Mouse (Mus musculus) myocyte (in vitro differentiated cells): ENCODE measurements around the gene Rxra. TPM values are rescaled to one million over a fixed set of nuclear protein-coding genes. Genes with fewer than 3 reads are reported as not detected.

ENCODE experiments used
- H3K27me3 ChIP-seq: one replicate; pipeline ENCODE4 v1.6.1; 2011; ENCODE audit not compliant: control insufficient read depth, insufficient read depth, insufficient read length
- H3K36me3 ChIP-seq: one replicate; pipeline ENCODE4 v1.6.1; 2011; ENCODE audit not compliant: control insufficient read depth, insufficient read depth
- H3K4me2 ChIP-seq: one replicate; pipeline ENCODE4 v1.6.1; 2011; ENCODE audit warnings: low read depth, control low read depth
- H3K4me3 ChIP-seq: one replicate; pipeline ENCODE4 v1.5.1; 2011; ENCODE audit warnings: mild to moderate bottlenecking, control low read depth, moderate library complexity
- H3K79me2 ChIP-seq: one replicate; pipeline ENCODE4 v1.6.1; 2011; ENCODE audit not compliant: control insufficient read depth, insufficient read depth
- H3ac ChIP-seq: one replicate; pipeline ENCODE4 v1.6.1; 2011; ENCODE audit not compliant: control insufficient read depth, insufficient read length
- CEBPB ChIP-seq: IDR thresholded peaks from 2 replicates; pipeline ENCODE4 v1.6.1; 2011; ENCODE audit warnings: mild to moderate bottlenecking, moderate library complexity; ENCODE audit not compliant: poor library complexity, insufficient read depth, severe bottlenecking
- E2F4 ChIP-seq: IDR thresholded peaks from one replicate; pipeline ENCODE4 v1.6.1; 2011; ENCODE audit warnings: mild to moderate bottlenecking, control low read depth, moderate library complexity; ENCODE audit not compliant: insufficient read depth
- MAX ChIP-seq: IDR thresholded peaks from one replicate; pipeline ENCODE4 v1.6.1; 2011; ENCODE audit warnings: low read depth, mild to moderate bottlenecking, control low read depth
- MYOD1 ChIP-seq, 3 experiments: IDR thresholded peaks; one replicate each; pipeline ENCODE4 v1.6.1; 2011; ENCODE audit warnings: control low read depth in 2 of 3, low read depth in 2 of 3, mild to moderate bottlenecking in 2 of 3, moderate library complexity in 1 of 3; ENCODE audit not compliant: insufficient read length in 2 of 3, control insufficient read depth in 1 of 3
- MYOG ChIP-seq, 3 experiments: IDR thresholded peaks; one replicate each; pipeline ENCODE4 v1.6.1; 2011; ENCODE audit warnings: control low read depth in 2 of 3, low read depth in 2 of 3, mild to moderate bottlenecking in 2 of 3; ENCODE audit not compliant: insufficient read length in 2 of 3, control insufficient read depth in 1 of 3, insufficient read depth in 1 of 3
- POLR2A ChIP-seq: IDR thresholded peaks from one replicate; pipeline ENCODE4 v1.6.1; 2011; ENCODE audit warnings: low read depth, mild to moderate bottlenecking, control low read depth, moderate library complexity; ENCODE audit not compliant: insufficient read length
- POLR2AphosphoS2 ChIP-seq: IDR thresholded peaks from one replicate; pipeline ENCODE4 v1.6.1; 2011; ENCODE audit warnings: low read depth, control low read depth; ENCODE audit not compliant: insufficient read length
- REST ChIP-seq: IDR thresholded peaks from one replicate; pipeline ENCODE4 v1.6.1; 2011; ENCODE audit warnings: mild to moderate bottlenecking, control low read depth, moderate library complexity; ENCODE audit not compliant: insufficient read depth, insufficient read length
- SRF ChIP-seq: IDR thresholded peaks from one replicate; pipeline ENCODE4 v1.6.1; 2011; ENCODE audit warnings: low read depth; ENCODE audit not compliant: control insufficient read depth, insufficient read length
- TCF12 ChIP-seq: IDR thresholded peaks from one replicate; pipeline ENCODE4 v1.6.1; 2011; ENCODE audit warnings: mild to moderate bottlenecking, control low read depth; ENCODE audit not compliant: poor library complexity, insufficient read depth, severe bottlenecking
- TCF3 ChIP-seq: IDR thresholded peaks from one replicate; pipeline ENCODE4 v1.6.1; 2011; ENCODE audit warnings: low read depth, control low read depth; ENCODE audit not compliant: insufficient read length
- USF1 ChIP-seq: IDR thresholded peaks from one replicate; pipeline ENCODE4 v1.6.1; 2011; ENCODE audit warnings: low read depth, mild to moderate bottlenecking, control low read depth, moderate library complexity
- polyA plus RNA-seq: library from polyadenylated mRNA; unstranded; fragments of >200 nt; fragmentation: generic; extraction: Trizol; gene quantifications from one replicate; pipeline ENCODE4 v1.2.1, GENCODE M21; 2012; ENCODE audit warnings: missing spikeins

Rxra gene
- polyA plus RNA-seq, 1 experiment = 22.0 TPM

DNA sequence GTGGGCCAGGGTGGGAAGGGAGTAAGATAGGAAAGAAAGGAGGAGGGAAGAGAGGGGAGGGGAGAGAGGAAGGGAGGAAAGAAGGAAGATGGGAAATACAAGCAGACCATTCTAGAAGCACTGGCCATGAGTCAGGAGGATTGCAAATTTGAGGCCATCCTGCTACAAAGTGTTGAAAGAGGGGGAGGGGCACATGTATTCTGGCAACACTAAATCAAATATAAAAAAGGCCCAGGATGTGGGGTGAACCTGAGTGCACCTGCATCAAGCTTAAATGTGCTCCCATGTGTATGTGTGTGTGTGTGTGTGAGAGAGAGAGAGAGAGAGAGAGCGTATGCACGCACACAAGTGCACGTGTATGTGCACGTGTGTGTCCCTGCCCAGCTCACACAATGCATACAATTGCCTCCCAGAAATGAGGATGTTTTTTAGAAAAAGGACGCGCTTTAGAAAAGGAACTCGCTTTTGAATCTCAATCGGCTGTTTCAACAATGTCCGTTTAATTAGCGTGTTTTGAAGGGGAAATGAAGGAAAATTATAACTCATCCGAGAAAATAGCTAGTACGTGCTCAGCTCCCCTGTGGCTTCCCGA lies 41.0 kb upstream of the Rxra start:
- H3K4me3 ChIP-seq = no peak overlapping the region
- H3K27me3 ChIP-seq = peaks cover 14% of the 10 kb centered on the region
- TF ChIP-seq MYOG (IDR thresholded peaks at IDR 0.05; ENCODE audit: control insufficient read depth in 1 of 3, insufficient read depth in 1 of 3, insufficient read length in 2 of 3, low read depth in 2 of 3) (no peak), MAX (no peak), POLR2A (no peak), TCF3 (no peak), USF1 (no peak), TCF12 (no peak), CEBPB (no peak), MYOD1 (IDR thresholded peaks at IDR 0.05; ENCODE audit: control insufficient read depth in 1 of 3, insufficient read length in 2 of 3, low read depth in 2 of 3) (no peak), E2F4 (no peak), SRF (no peak), REST (no peak)
- no peak overlapping the region for H3K4me2 ChIP-seq
- H3K79me2 ChIP-seq = no peaks in the 10 kb centered on the region
- H3ac ChIP-seq = no peak overlapping the region
- no peaks in the 10 kb centered on the region for H3K36me3 ChIP-seq

DNA sequence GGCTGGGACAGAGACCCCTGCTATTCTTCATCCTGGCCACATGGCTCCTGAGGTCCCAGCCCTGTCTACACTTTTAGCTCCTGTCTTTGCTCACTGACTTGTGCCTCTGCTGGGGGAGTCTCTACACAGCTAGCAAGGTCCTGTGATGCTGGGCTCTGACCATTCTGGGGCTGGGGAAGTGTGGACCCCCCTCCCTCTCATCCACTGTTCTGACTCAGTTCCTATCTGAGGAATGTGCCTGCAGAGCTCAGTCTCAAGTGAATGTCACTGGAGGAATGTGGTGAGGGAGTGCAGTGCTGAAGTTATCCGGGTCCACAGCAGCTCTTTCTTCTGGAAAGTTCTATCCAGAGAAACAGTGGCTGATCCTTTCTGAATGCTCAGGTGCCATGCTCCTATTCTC lies 39.4 kb upstream of the Rxra start:
- Histone ChIP-seq H3K4me2 (no peak overlapping the region), H3K79me2 (no peaks in the 10 kb centered on the region), H3K4me3 (no peak overlapping the region), H3K27me3 (peaks cover 19% of the 10 kb centered on the region), H3ac (no peak overlapping the region), H3K36me3 (no peaks in the 10 kb centered on the region)
- TF ChIP-seq POLR2A (no peak), MYOD1 (IDR thresholded peaks at IDR 0.05; ENCODE audit: control insufficient read depth in 1 of 3, insufficient read length in 2 of 3, low read depth in 2 of 3) (no peak), USF1 (no peak), MYOG (IDR thresholded peaks at IDR 0.05; ENCODE audit: control insufficient read depth in 1 of 3, insufficient read depth in 1 of 3, insufficient read length in 2 of 3, low read depth in 2 of 3) (no peak), SRF (no peak), E2F4 (no peak)

DNA sequence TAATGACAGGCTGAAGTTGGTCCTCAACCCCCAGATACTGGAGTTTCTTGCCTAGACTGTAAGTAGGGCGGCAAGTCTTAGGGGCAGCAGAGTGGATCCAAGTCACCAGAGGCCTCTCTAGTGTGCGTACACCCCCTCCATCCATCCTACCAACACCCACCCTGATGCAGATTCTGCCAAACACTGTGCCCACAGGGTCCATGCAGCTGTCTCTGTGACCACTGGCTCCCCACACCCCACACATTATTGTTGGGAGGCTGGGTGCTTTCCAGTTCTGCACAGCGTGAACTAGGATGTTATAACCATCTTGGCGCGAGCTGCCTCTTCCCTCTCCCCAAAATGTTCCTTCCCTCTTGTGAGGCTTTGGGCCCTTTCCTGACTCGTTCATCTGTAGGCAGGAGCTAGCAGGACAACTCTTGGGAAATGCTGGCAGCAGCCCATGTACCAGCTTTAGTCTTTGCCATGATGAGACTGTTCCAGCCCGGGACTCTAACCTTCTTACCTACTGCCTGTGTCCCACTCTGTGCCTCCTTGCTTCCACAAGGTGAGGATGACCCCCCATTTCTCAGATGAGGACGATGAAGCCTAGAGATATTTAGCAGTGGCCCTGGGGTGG lies 38.9 kb upstream of the Rxra start:
- H3K4me3 ChIP-seq = no peak overlapping the region
- H3K27me3 ChIP-seq = peaks cover 20% of the 10 kb centered on the region
- no peak overlapping the region for H3ac ChIP-seq
- no peaks in the 10 kb centered on the region for H3K79me2 ChIP-seq
- H3K36me3 ChIP-seq = no peaks in the 10 kb centered on the region
- no peak for TF ChIP-seq USF1
- TF ChIP-seq POLR2AphosphoS2 = no peak
- no peak for TF ChIP-seq E2F4
- TF ChIP-seq POLR2A = no peak
- no peak for TF ChIP-seq MAX
- peak in 2 of 3 experiments; percentile 51 to 74 for TF ChIP-seq MYOD1 (IDR thresholded peaks at IDR 0.05; ENCODE audit: control insufficient read depth in 1 of 3, insufficient read length in 2 of 3, low read depth in 2 of 3)
- TF ChIP-seq MYOG (IDR thresholded peaks at IDR 0.05; ENCODE audit: control insufficient read depth in 1 of 3, insufficient read depth in 1 of 3, insufficient read length in 2 of 3, low read depth in 2 of 3) = peak in 2 of 3 experiments; percentile 46 to 65
- no peak overlapping the region for H3K4me2 ChIP-seq

DNA sequence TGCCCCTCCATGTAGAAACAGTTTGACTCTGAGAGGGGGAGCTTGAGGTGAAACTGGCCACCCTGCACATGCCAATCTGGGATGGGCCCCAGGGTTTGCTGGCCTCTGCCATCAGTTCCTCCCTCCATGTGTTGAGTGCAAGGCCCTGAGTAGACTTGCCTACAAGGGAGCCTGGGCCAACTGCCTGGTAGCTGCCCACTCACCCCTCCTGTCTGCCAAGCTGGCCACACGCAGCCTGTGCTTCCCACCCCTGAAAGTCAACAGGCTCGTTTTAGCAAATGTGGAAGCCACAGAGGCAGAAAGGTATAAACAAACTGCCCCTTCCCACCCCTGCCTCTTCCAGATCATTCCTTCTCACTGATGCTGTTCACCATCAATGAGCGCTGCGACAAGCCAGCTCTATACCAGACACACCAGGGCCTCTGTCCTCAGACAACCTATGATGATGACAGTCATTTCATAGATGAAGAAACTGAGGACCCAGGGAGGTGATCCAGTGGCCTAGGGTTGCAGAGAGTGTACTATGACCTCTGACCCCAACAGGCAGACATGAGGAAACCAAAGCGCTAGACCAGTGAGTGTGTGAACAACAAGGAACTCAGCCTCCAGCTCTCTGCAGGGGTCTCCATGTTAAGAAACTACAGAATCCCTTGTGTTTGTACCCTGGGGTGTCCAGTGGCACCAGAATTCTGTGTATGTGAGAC lies 36.5 kb upstream of the Rxra start:
- Histone ChIP-seq H3K27me3 (peaks cover 38% of the 10 kb centered on the region), H3ac (no peak overlapping the region), H3K4me3 (no peak overlapping the region), H3K36me3 (no peaks in the 10 kb centered on the region), H3K79me2 (no peaks in the 10 kb centered on the region), H3K4me2 (no peak overlapping the region)
- TF ChIP-seq REST (no peak), MYOG (IDR thresholded peaks at IDR 0.05; ENCODE audit: control insufficient read depth in 1 of 3, insufficient read depth in 1 of 3, insufficient read length in 2 of 3, low read depth in 2 of 3) (no peak), POLR2AphosphoS2 (no peak), USF1 (no peak), E2F4 (no peak), MAX (no peak), MYOD1 (IDR thresholded peaks at IDR 0.05; ENCODE audit: control insufficient read depth in 1 of 3, insufficient read length in 2 of 3, low read depth in 2 of 3) (no peak), CEBPB (no peak), POLR2A (no peak), SRF (no peak), TCF3 (no peak), TCF12 (no peak)

DNA sequence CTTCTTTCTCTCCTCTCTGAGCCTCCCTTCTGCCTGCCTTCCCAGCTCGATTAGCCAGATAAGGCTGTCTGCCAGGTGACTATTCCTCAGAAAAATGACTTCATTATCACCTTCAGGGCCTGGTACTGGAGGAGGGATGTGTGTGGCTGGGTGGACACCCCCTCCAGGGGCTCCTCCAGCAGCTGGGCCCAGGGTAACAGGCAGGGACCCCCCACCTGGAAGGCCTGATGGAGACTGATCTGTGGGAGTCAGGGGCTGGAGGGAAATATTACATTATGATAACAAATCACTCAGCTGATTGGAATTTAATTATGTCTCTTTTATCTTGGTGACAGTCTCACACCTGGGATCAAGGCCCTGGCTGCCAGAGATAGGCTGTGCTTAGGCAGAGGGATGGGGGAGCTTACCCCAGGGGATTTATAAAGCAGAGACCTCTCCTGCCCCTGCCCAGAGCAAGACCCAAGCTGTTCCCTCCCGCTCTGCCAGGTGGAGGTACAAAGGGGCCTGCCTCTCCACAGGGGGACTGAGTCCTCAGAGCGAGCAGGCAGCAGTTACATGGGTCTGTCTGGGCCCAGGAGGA lies 35.2 kb upstream of the Rxra start:
- Histone ChIP-seq H3K4me2 (no peak overlapping the region), H3K4me3 (no peak overlapping the region), H3K79me2 (no peaks in the 10 kb centered on the region), H3K36me3 (no peaks in the 10 kb centered on the region), H3K27me3 (peaks cover 46% of the 10 kb centered on the region), H3ac (no peak overlapping the region)
- TF ChIP-seq TCF3 (no peak), MAX (no peak), CEBPB (no peak), MYOD1 (IDR thresholded peaks at IDR 0.05; ENCODE audit: control insufficient read depth in 1 of 3, insufficient read length in 2 of 3, low read depth in 2 of 3) (no peak), USF1 (no peak), SRF (no peak), TCF12 (no peak), POLR2A (no peak), POLR2AphosphoS2 (no peak), REST (no peak), MYOG (IDR thresholded peaks at IDR 0.05; ENCODE audit: control insufficient read depth in 1 of 3, insufficient read depth in 1 of 3, insufficient read length in 2 of 3, low read depth in 2 of 3) (no peak), E2F4 (no peak)
